Mouse (Mus musculus): Measurements from ENCODE around the gene Mydgf.

DNA sequence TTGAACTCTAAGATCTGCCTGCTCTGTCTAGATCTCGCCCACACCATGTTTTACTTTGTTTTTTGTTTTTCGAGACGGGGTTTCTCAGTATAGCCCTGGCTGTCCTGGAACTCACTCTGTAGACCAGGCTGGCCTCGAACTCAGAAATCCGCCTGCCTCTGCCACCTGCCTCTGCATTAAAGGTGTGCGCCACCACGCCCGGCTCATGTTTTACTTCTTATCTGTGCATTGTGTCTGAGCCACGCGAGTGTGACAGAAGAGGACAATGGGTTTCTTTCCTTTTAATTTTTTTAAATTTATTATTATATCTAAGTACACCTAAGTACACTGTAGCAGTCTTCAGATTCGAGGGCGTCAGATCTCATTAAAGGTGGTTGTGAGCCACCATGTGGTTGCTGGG is 35.5 kb upstream of the Mydgf start:
- no peak for TF ChIP-seq CTCF (IDR thresholded peaks at IDR 0.05; ENCODE audit: extremely low read depth, insufficient read depth, insufficient read length, insufficient replicate concordance)
- no peak for TF ChIP-seq POLR2A (IDR thresholded peaks at IDR 0.05; ENCODE audit: low read depth, low read length)
